26 mouse cellular contexts compared by ENCODE assay signal in genomic region chr1:169693040-169693439, GRCm38 (mm10). TPM values are rescaled to one million over a fixed set of nuclear protein-coding genes. Genes with fewer than 3 reads are reported as not detected.
DNase-seq lines count a peak whose midpoint lies in the region; ATAC-seq and TF ChIP-seq lines count a peak whose summit lies in the region.
"Had no signal": no experiment of that assay in that cellular context is flagged by ENCODE, and none has a peak within 500 bp of the region (broad histone marks: within the 10 kb centered on the region; RNA-seq: fewer than 3 reads in every experiment).

No protein-coding gene starts in this region.

- DNase-seq in hindbrain, embryonic 11.5 days (ENCODE audit: low spot score), result no peak
- DNase-seq in midbrain, embryonic 11.5 days (ENCODE audit: low spot score, missing footprints), result no peak
- DNase-seq in midbrain, postnatal 0 days (ENCODE audit: low spot score), result no peak
- DNase-seq: adrenal gland, adult 8-10 months; adrenal gland, postnatal 25 days; cerebellum, adult 11-12 months; cerebellum, adult 8-10 months; cerebellum, postnatal 10 days; cerebellum, postnatal 36 days; embryo, embryonic 11 days; gastrocnemius, postnatal 25 days; heart, adult 18-20 months; heart, postnatal 10 days; heart, postnatal 36 days had no signal

- no peak for TF ChIP-seq CTCF in midbrain, postnatal 0 days (IDR thresholded peaks at IDR 0.05)

- H3K4me2 ChIP-seq in hindbrain, embryonic 11.5 days (replicated peaks; ENCODE audit: low read depth, low read length), result no peak overlapping the region
- H3K4me2 ChIP-seq in hindbrain, embryonic 16.5 days (ENCODE audit: low read length), result no peak overlapping the region
- no peak overlapping the region for H3K4me2 ChIP-seq in midbrain, embryonic 11.5 days
- no peak overlapping the region for H3K4me2 ChIP-seq in midbrain, embryonic 13.5 days (replicated peaks)
- H3K4me2 ChIP-seq in midbrain, embryonic 15.5 days, result no peak overlapping the region
- no peak overlapping the region for H3K4me2 ChIP-seq in midbrain, postnatal 0 days (ENCODE audit: low read depth, low read length, poor library complexity, severe bottlenecking)
- H3K4me2 ChIP-seq: embryonic facial prominence, embryonic 13.5 days; forebrain, embryonic 12.5 days; forebrain, embryonic 15.5 days; heart, embryonic 12.5 days; heart, embryonic 15.5 days; hindbrain, embryonic 13.5 days had no signal

- no peak overlapping the region for H3K27ac ChIP-seq in hindbrain, embryonic 11.5 days (ENCODE audit: low read depth, low read length)
- no peak overlapping the region for H3K27ac ChIP-seq in hindbrain, embryonic 16.5 days (ENCODE audit: low read depth, low read length)
- no peak overlapping the region for H3K27ac ChIP-seq in midbrain, embryonic 11.5 days (ENCODE audit: low read depth, low read length)
- H3K27ac ChIP-seq in midbrain, embryonic 13.5 days, result no peak overlapping the region
- no peak overlapping the region for H3K27ac ChIP-seq in midbrain, embryonic 15.5 days
- no peak overlapping the region for H3K27ac ChIP-seq in midbrain, postnatal 0 days (ENCODE audit: low read depth, low read length)
- H3K27ac ChIP-seq: embryonic facial prominence, embryonic 10.5 days; embryonic facial prominence, embryonic 13.5 days; forebrain, embryonic 12.5 days; forebrain, embryonic 15.5 days; heart, embryonic 15.5 days; hindbrain, embryonic 13.5 days had no signal

- H3K36me3 ChIP-seq in hindbrain, embryonic 11.5 days (ENCODE audit: control insufficient read depth, insufficient read depth, low read length), result no peaks in the 10 kb centered on the region
- H3K36me3 ChIP-seq in hindbrain, embryonic 16.5 days (ENCODE audit: control insufficient read depth, insufficient read depth, low read length), result no peaks in the 10 kb centered on the region
- no peaks in the 10 kb centered on the region for H3K36me3 ChIP-seq in midbrain, embryonic 11.5 days (ENCODE audit: control insufficient read depth, insufficient read depth, low read length)
- no peaks in the 10 kb centered on the region for H3K36me3 ChIP-seq in midbrain, embryonic 13.5 days
- H3K36me3 ChIP-seq in midbrain, embryonic 15.5 days (replicated peaks), result no peaks in the 10 kb centered on the region
- H3K36me3 ChIP-seq in midbrain, postnatal 0 days (ENCODE audit: insufficient read depth, low read length), result no peaks in the 10 kb centered on the region
- H3K36me3 ChIP-seq: embryonic facial prominence, embryonic 10.5 days; embryonic facial prominence, embryonic 13.5 days; forebrain, embryonic 12.5 days; forebrain, embryonic 15.5 days; heart, embryonic 12.5 days; heart, embryonic 15.5 days; hindbrain, embryonic 13.5 days had no signal

- peak; percentile 65; the same call in 1 of the 2 replicates for ATAC-seq in hindbrain, embryonic 11.5 days (ENCODE audit: low FRiP score)
- no peak for ATAC-seq in hindbrain, embryonic 16.5 days
- ATAC-seq in midbrain, embryonic 11.5 days (ENCODE audit: low FRiP score), result peak; percentile 46
- ATAC-seq in midbrain, embryonic 13.5 days, result no peak
- ATAC-seq in midbrain, embryonic 15.5 days (replicated peaks), result 0 out of 2 replicates have a peak, but pooled peaks have one; percentile 30
- no peak for ATAC-seq in midbrain, postnatal 0 days (ENCODE audit: low FRiP score)
- ATAC-seq: activated CD4-positive, CD25-positive, alpha-beta regulatory T cell, adult 4 months; forebrain, embryonic 15.5 days had no signal

- 73% methylated on average over 2 of the region's 2 CpGs for WGBS in hindbrain, embryonic 11.5 days
- 66% methylated on average over 2 of the region's 2 CpGs for WGBS in hindbrain, embryonic 16.5 days
- 65% methylated on average over 2 of the region's 2 CpGs for WGBS in midbrain, embryonic 11.5 days
- 56% methylated on average over 2 of the region's 2 CpGs for WGBS in midbrain, embryonic 13.5 days
- 57% methylated on average over 2 of the region's 2 CpGs for WGBS in midbrain, embryonic 15.5 days
- WGBS in midbrain, postnatal 0 days, result 55% methylated on average over 2 of the region's 2 CpGs

- no peaks in the 10 kb centered on the region for H3K27me3 ChIP-seq in hindbrain, embryonic 11.5 days (ENCODE audit: control insufficient read depth, insufficient read depth, low read length)
- no peaks in the 10 kb centered on the region for H3K27me3 ChIP-seq in hindbrain, embryonic 16.5 days (replicated peaks; ENCODE audit: control insufficient read depth, insufficient read depth, low read length)
- H3K27me3 ChIP-seq in midbrain, embryonic 11.5 days (ENCODE audit: control insufficient read depth, insufficient read depth, low read length), result no peaks in the 10 kb centered on the region
- H3K27me3 ChIP-seq in midbrain, embryonic 13.5 days, result no peaks in the 10 kb centered on the region
- H3K27me3 ChIP-seq in midbrain, embryonic 15.5 days (replicated peaks), result no peaks in the 10 kb centered on the region
- H3K27me3 ChIP-seq in midbrain, postnatal 0 days (ENCODE audit: insufficient read depth, low read length), result no peaks in the 10 kb centered on the region
- H3K27me3 ChIP-seq: embryonic facial prominence, embryonic 13.5 days; forebrain, embryonic 12.5 days; forebrain, embryonic 15.5 days; heart, embryonic 12.5 days; heart, embryonic 15.5 days; hindbrain, embryonic 13.5 days had no signal

- H3K4me3 ChIP-seq in hindbrain, embryonic 11.5 days (ENCODE audit: low read depth, low read length), result no peak overlapping the region
- H3K4me3 ChIP-seq in hindbrain, embryonic 16.5 days (ENCODE audit: low read length), result no peak overlapping the region
- no peak overlapping the region for H3K4me3 ChIP-seq in midbrain, embryonic 11.5 days (ENCODE audit: low read depth, low read length)
- no peak overlapping the region for H3K4me3 ChIP-seq in midbrain, embryonic 13.5 days (replicated peaks)
- H3K4me3 ChIP-seq in midbrain, embryonic 15.5 days, result no peak overlapping the region
- no peak overlapping the region for H3K4me3 ChIP-seq in midbrain, postnatal 0 days (ENCODE audit: low read depth, low read length)
- H3K4me3 ChIP-seq: embryonic facial prominence, embryonic 10.5 days; embryonic facial prominence, embryonic 13.5 days; erythroblast, embryonic 14.5 days; forebrain, embryonic 12.5 days; forebrain, embryonic 15.5 days; heart, embryonic 12.5 days; heart, embryonic 15.5 days; hindbrain, embryonic 13.5 days had no signal

- no peaks in the 10 kb centered on the region for H3K9me3 ChIP-seq in hindbrain, embryonic 11.5 days (ENCODE audit: control insufficient read depth, low read length)
- no peaks in the 10 kb centered on the region for H3K9me3 ChIP-seq in hindbrain, embryonic 16.5 days (ENCODE audit: control insufficient read depth, low read length)
- H3K9me3 ChIP-seq in midbrain, embryonic 11.5 days (ENCODE audit: control insufficient read depth, low read length), result no peaks in the 10 kb centered on the region
- H3K9me3 ChIP-seq in midbrain, embryonic 13.5 days, result no peaks in the 10 kb centered on the region
- H3K9me3 ChIP-seq in midbrain, embryonic 15.5 days, result no peaks in the 10 kb centered on the region
- H3K9me3 ChIP-seq in midbrain, postnatal 0 days (ENCODE audit: low read length), result no peaks in the 10 kb centered on the region
- H3K9me3 ChIP-seq: embryonic facial prominence, embryonic 10.5 days; embryonic facial prominence, embryonic 13.5 days; forebrain, embryonic 12.5 days; forebrain, embryonic 15.5 days; heart, embryonic 12.5 days; heart, embryonic 15.5 days; hindbrain, embryonic 13.5 days had no signal

- no peaks in the 10 kb centered on the region for H3K4me1 ChIP-seq in hindbrain, embryonic 11.5 days (replicated peaks; ENCODE audit: control insufficient read depth, insufficient read depth, low read length)
- no peaks in the 10 kb centered on the region; the same call in 1 of the 2 replicates for H3K4me1 ChIP-seq in hindbrain, embryonic 16.5 days (ENCODE audit: control insufficient read depth, insufficient read depth, low read depth, low read length)
- no peaks in the 10 kb centered on the region for H3K4me1 ChIP-seq in midbrain, embryonic 11.5 days (ENCODE audit: control insufficient read depth, insufficient read depth, low read length)
- peaks cover 10% of the 10 kb centered on the region for H3K4me1 ChIP-seq in midbrain, embryonic 13.5 days (replicated peaks)
- peaks cover 7% of the 10 kb centered on the region for H3K4me1 ChIP-seq in midbrain, embryonic 15.5 days
- H3K4me1 ChIP-seq in midbrain, postnatal 0 days (ENCODE audit: insufficient read depth, low read length), result no peaks in the 10 kb centered on the region
- H3K4me1 ChIP-seq: embryonic facial prominence, embryonic 13.5 days; forebrain, embryonic 12.5 days; heart, embryonic 12.5 days; heart, embryonic 15.5 days had no signal

- no peak overlapping the region for H3K9ac ChIP-seq in hindbrain, embryonic 11.5 days (ENCODE audit: low read depth, low read length)
- no peak overlapping the region for H3K9ac ChIP-seq in hindbrain, embryonic 16.5 days (ENCODE audit: low read depth, low read length)
- H3K9ac ChIP-seq in midbrain, embryonic 11.5 days (ENCODE audit: low read length), result no peak overlapping the region
- H3K9ac ChIP-seq in midbrain, embryonic 13.5 days (replicated peaks), result no peak overlapping the region
- H3K9ac ChIP-seq in midbrain, embryonic 15.5 days, result no peak overlapping the region
- no peak overlapping the region for H3K9ac ChIP-seq in midbrain, postnatal 0 days (replicated peaks; ENCODE audit: low read length, poor library complexity, severe bottlenecking)
- H3K9ac ChIP-seq: embryonic facial prominence, embryonic 13.5 days; forebrain, embryonic 12.5 days; forebrain, embryonic 15.5 days; heart, embryonic 12.5 days; heart, embryonic 15.5 days; hindbrain, embryonic 13.5 days had no signal

RNA-seq across cellular contexts. Expression of gene Rgs5, which starts 37.7 kb away (rescaled TPM):
- polyA plus RNA-seq in hindbrain, embryonic 11.5 days (2014; fragmentation: Nextera tagmentation; extraction: Ambion mirVana), result 3.0 and 3.7 TPM in 2 replicates
- polyA plus RNA-seq in hindbrain, embryonic 16.5 days (2015; fragmentation: Nextera tagmentation; extraction: Ambion mirVana), result 17.7 and 17.9 TPM in 2 replicates
- 2.1 and 3.8 TPM in 2 replicates for polyA plus RNA-seq in midbrain, embryonic 11.5 days (2014; fragmentation: Nextera tagmentation; extraction: Ambion mirVana)
- polyA plus RNA-seq in midbrain, embryonic 13.5 days (2015; fragmentation: Nextera tagmentation; extraction: Ambion mirVana), result 10.5 and 11.7 TPM in 2 replicates
- 17.1 and 17.4 TPM in 2 replicates for polyA plus RNA-seq in midbrain, embryonic 15.5 days (2015; fragmentation: Nextera tagmentation; extraction: Ambion mirVana)
- 47.8 and 57.0 TPM in 2 replicates for total RNA-seq in midbrain, postnatal 0 days (2014; rRNA removed)
- polyA plus RNA-seq in midbrain, postnatal 0 days (2015; fragmentation: Nextera tagmentation; extraction: Ambion mirVana), result 14.4 and 14.9 TPM in 2 replicates
- polyA plus RNA-seq: activated CD4-positive, CD25-positive, alpha-beta regulatory T cell, adult 4 months; erythroblast, embryonic 14.5 days had no signal

RNA-seq across cellular contexts. Expression of gene Rgs4, which starts 54.4 kb away (rescaled TPM):
- polyA plus RNA-seq in hindbrain, embryonic 11.5 days (2014; fragmentation: Nextera tagmentation; extraction: Ambion mirVana), result 17.3 and 21.3 TPM in 2 replicates
- 103 and 104 TPM in 2 replicates for polyA plus RNA-seq in hindbrain, embryonic 16.5 days (2015; fragmentation: Nextera tagmentation; extraction: Ambion mirVana)
- 24.0 and 29.7 TPM in 2 replicates for polyA plus RNA-seq in midbrain, embryonic 11.5 days (2014; fragmentation: Nextera tagmentation; extraction: Ambion mirVana)
- 23.8 and 25.4 TPM in 2 replicates for polyA plus RNA-seq in midbrain, embryonic 13.5 days (2015; fragmentation: Nextera tagmentation; extraction: Ambion mirVana)
- 50.1 and 60.4 TPM in 2 replicates for polyA plus RNA-seq in midbrain, embryonic 15.5 days (2015; fragmentation: Nextera tagmentation; extraction: Ambion mirVana)
- 59.5 and 75.0 TPM in 2 replicates for total RNA-seq in midbrain, postnatal 0 days (2014; rRNA removed)
- 69.7 and 73.1 TPM in 2 replicates for polyA plus RNA-seq in midbrain, postnatal 0 days (2015; fragmentation: Nextera tagmentation; extraction: Ambion mirVana)
- polyA plus RNA-seq: activated CD4-positive, CD25-positive, alpha-beta regulatory T cell, adult 4 months; erythroblast, embryonic 14.5 days had no signal

Comparison
In these comparisons a context has a peak if more than half of its experiments do, and no peak if none do; other contexts are left out.
1. ATAC-seq: peak in hindbrain, embryonic 11.5 days (single experiment), midbrain, embryonic 11.5 days (single experiment) and midbrain, embryonic 15.5 days (single experiment); none in hindbrain, embryonic 16.5 days (single experiment), midbrain, embryonic 13.5 days (single experiment) and midbrain, postnatal 0 days (single experiment).